In genomic region chr8:24261359-24261758, GRCm38 (mm10) we compare ENCODE assay signal across 31 mouse cellular contexts.
"Had no signal": no experiment of that assay in that cellular context is flagged by ENCODE, and none has a peak within 500 bp of the region (broad histone marks: within the 10 kb centered on the region; RNA-seq: fewer than 3 reads in every experiment).

No protein-coding gene starts in this region.

- H3K9ac ChIP-seq: limb, embryonic 12.5 days; limb, embryonic 13.5 days; limb, embryonic 15.5 days; liver, embryonic 12.5 days; liver, embryonic 13.5 days; liver, embryonic 14.5 days; liver, embryonic 15.5 days; liver, postnatal 0 days; lung, embryonic 14.5 days; lung, embryonic 15.5 days; midbrain, embryonic 12.5 days; midbrain, embryonic 13.5 days; midbrain, embryonic 15.5 days; neural tube, embryonic 12.5 days had no signal

- DNase-seq: left cerebral cortex, postnatal 4 days; liver; liver, embryonic 13.5 days; liver, postnatal 0 days; lung, adult 18-20 months; lung, adult 2 months; lung, embryonic 14.5 days; lung, postnatal 10 days; lung, postnatal 14 days; lung, postnatal 36 days; lung, postnatal 4 days; midbrain, embryonic 14.5 days had no signal

- H3K36me3 ChIP-seq: limb, embryonic 12.5 days; limb, embryonic 13.5 days; limb, embryonic 15.5 days; liver, embryonic 12.5 days; liver, embryonic 13.5 days; liver, embryonic 15.5 days; lung, embryonic 15.5 days; midbrain, embryonic 10.5 days; midbrain, embryonic 12.5 days; midbrain, embryonic 13.5 days; midbrain, embryonic 15.5 days; neural tube, embryonic 12.5 days had no signal

- H3K4me1 ChIP-seq: limb, embryonic 15.5 days; liver, embryonic 12.5 days; liver, embryonic 13.5 days; liver, embryonic 15.5 days; lung, embryonic 15.5 days; megakaryocyte, embryonic 14.5 days; midbrain, embryonic 10.5 days; midbrain, embryonic 12.5 days; midbrain, embryonic 13.5 days; midbrain, embryonic 15.5 days; neural tube, embryonic 12.5 days had no signal

- H3K9me3 ChIP-seq: limb, embryonic 12.5 days; limb, embryonic 15.5 days; liver, embryonic 12.5 days; liver, embryonic 13.5 days; liver, embryonic 15.5 days; lung, embryonic 15.5 days; midbrain, embryonic 10.5 days; midbrain, embryonic 12.5 days; midbrain, embryonic 13.5 days; midbrain, embryonic 15.5 days; neural tube, embryonic 12.5 days had no signal

- H3K27me3 ChIP-seq: limb, embryonic 12.5 days; limb, embryonic 13.5 days; limb, embryonic 15.5 days; liver, embryonic 12.5 days; liver, embryonic 13.5 days; liver, embryonic 15.5 days; lung, embryonic 15.5 days; megakaryocyte, embryonic 14.5 days; midbrain, embryonic 12.5 days; midbrain, embryonic 13.5 days; midbrain, embryonic 15.5 days; neural tube, embryonic 12.5 days had no signal

- ATAC-seq: liver, embryonic 12.5 days; liver, postnatal 0 days; lung, postnatal 0 days; midbrain, embryonic 13.5 days; midbrain, embryonic 15.5 days; midbrain, embryonic 16.5 days had no signal

- H3K4me3 ChIP-seq: limb, embryonic 12.5 days; limb, embryonic 13.5 days; limb, embryonic 15.5 days; liver, embryonic 12.5 days; liver, embryonic 13.5 days; liver, embryonic 15.5 days; lung, embryonic 15.5 days; megakaryocyte, embryonic 14.5 days; midbrain, embryonic 10.5 days; midbrain, embryonic 12.5 days; midbrain, embryonic 13.5 days; midbrain, embryonic 15.5 days; myocyte; neural tube, embryonic 12.5 days had no signal

- H3K27ac ChIP-seq: limb, embryonic 12.5 days; limb, embryonic 13.5 days; limb, embryonic 15.5 days; liver, embryonic 12.5 days; liver, embryonic 13.5 days; liver, embryonic 14.5 days; liver, embryonic 15.5 days; lung, embryonic 15.5 days; macrophage; midbrain, embryonic 10.5 days; midbrain, embryonic 12.5 days; midbrain, embryonic 13.5 days; midbrain, embryonic 15.5 days; neural tube, embryonic 12.5 days had no signal

- H3K4me2 ChIP-seq: limb, embryonic 12.5 days; limb, embryonic 13.5 days; limb, embryonic 15.5 days; liver, embryonic 11.5 days; liver, embryonic 12.5 days; liver, embryonic 13.5 days; liver, embryonic 15.5 days; lung, embryonic 14.5 days; lung, embryonic 15.5 days; midbrain, embryonic 11.5 days; midbrain, embryonic 12.5 days; midbrain, embryonic 13.5 days; midbrain, embryonic 15.5 days; neural tube, embryonic 12.5 days had no signal
